Mouse (Mus musculus): ENCODE results near the gene Fam92a.

DNA sequence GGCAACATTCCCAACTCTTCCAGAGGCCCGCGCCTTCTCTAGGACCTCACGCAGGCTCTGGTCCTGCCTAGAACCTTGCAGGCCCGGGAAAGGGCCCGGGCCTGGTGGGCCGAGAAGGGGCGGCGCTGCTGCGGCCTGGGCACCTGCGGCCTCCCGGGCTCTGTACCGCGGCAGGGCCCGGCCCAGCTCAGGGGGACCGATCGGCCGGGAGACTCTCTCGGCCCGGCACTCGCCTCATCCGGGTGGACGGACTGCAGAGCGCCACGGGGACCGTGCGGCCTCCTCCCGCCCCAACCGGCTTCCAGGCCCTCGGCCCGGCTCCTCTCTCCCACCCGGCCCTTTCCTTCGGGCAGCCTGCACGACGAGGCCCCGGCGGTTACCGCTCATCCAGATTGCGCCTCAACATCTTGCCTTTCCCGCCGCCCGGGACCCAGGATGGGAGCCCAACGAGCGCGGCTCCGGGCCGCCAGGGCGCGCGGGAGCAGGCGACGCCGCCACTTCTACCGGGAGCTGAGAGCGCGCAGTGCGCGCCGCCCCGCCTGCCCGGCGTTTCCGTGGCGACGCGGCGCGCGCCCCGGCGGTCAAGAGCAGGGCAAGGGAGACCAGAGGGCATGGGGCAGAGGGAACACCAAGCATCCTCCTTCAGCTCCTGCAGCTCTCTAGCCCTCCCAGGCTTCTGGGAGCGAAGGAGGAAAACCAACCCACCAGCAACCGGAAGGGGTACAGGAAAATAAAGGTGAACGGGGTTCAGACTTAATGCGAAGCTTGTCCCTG is at the start of gene Fam92a:
- TF ChIP-seq EP300 (IDR thresholded peaks at IDR 0.05; ENCODE audit: insufficient read depth, low read depth, low read length) (no peak), POLR2A (IDR thresholded peaks at IDR 0.05; ENCODE audit: insufficient read depth, low read length) (no peak), CTCF (IDR thresholded peaks at IDR 0.05; ENCODE audit: low read depth, low read length) (no peak)

All from ES-Bruce4 (cell line).